Mouse (Mus musculus): ENCODE measurements around the gene Gcgr.
A peak's percentile ranks its signal among the peaks of the same experiment; 100 is the strongest.
"Not testable (repeated sequence)": the region's sequence is repeated elsewhere in the genome, so short reads cannot be mapped to it uniquely, and the experiment has no call there.

DNA sequence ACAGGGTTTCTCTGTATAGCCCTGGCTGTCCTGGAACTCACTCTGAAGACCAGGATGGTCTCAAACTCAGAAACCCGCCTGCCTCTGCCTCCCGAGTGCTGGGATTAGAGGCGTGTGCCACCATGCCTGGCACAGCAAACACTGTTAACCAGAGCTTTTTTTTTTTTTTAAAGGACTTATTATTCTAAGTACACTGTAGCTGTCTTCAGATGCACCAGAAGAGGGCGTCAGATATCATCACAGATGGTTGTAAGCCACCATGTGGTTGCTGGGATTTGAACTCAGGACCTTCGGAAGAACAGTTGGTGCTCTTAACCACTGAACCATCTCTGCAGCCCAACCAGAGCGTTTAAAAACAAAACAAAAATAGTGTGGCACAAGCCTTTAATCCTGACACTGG is 28.3 kb downstream of the Gcgr start:
- TF ChIP-seq USF2 (conservative IDR thresholded peaks at IDR 0.05; ENCODE audit: low read depth, low read length); USF1 (IDR thresholded peaks at IDR 0.05; ENCODE audit: low read depth, low read length); CHD1 (IDR thresholded peaks at IDR 0.05; ENCODE audit: low read depth, low read length); MXI1 (IDR thresholded peaks at IDR 0.05; ENCODE audit: low read depth, low read length); EP300 (IDR thresholded peaks at IDR 0.05; ENCODE audit: low read length): not testable (repeated sequence)
- peak in 1 of 2 experiments; percentile 29; a peak in 2 of 4 replicates for TF ChIP-seq CTCF (conservative IDR thresholded peaks at IDR 0.05 in 1 of 2, IDR thresholded peaks at IDR 0.05 in 1 of 2; ENCODE audit: low read depth in 2 of 2, low read length in 2 of 2)
